Mouse (Mus musculus) erythroblast, embryonic 14.5 days (primary cell): ENCODE measurements around the gene Rnft2.

Source experiments
- GATA1 ChIP-seq: IDR thresholded peaks from 2 replicates; pipeline ENCODE4 v1.6.1; 2012; ENCODE audit warnings: low read length, inconsistent platforms, mixed read lengths
- TAL1 ChIP-seq: IDR thresholded peaks from 3 replicates; pipeline ENCODE4 v1.6.1; 2012; ENCODE audit warnings: low read length, inconsistent platforms, mixed read lengths

DNA sequence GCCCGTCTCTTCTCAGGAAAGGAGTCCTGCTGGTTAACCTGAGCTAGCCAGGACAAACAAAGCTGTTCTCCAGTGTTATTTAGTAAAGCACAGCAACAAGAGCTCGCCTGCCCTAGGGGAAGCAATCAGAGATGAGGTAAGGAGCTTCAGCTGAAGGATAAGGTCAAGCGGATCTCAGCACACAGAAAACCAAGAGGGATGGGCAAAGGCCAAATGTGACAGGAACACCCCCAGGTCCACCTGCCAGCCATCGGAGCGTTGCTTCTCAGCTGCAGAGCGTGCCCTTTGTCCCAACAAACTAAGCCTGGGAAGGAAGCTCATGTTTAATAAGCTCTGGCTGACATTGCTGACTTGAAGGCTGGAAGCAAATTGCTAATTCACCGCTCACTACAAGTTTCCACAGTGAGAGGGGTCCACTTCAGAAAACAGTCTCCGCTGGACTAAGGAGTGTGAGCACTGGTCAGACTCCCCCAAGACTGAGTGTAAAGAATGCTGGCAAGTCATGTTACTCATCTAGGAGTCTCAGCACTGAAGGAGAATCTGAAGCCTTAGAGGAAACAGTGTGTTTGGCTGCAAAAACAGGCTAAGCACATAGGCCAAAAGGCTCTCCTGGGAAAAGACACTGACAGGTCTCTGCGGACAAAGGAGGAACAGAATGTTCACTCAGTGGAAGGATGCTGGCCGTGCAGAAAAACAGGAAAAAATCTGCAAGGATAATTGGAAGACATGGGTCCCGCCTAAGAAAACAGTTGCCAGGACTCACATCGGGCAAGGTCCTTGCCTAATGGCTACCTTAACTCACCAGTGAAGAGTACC, 101.5 kb downstream of the Rnft2 start:
- TF ChIP-seq GATA1 (no peak), TAL1 (no peak)
